Mouse (Mus musculus) ES-Bruce4 (cell line): Measurements from ENCODE around the gene Sult5a1.

Experiments used
- CTCF ChIP-seq: IDR thresholded peaks from one replicate; pipeline ENCODE4 v1.8.1; 2011; ENCODE audit warnings: low read depth, low read length
- EP300 ChIP-seq: IDR thresholded peaks from 2 replicates; pipeline ENCODE4 v1.6.1; 2011; ENCODE audit warnings: low read depth, low read length; ENCODE audit not compliant: insufficient read depth

- TF ChIP-seq CTCF (no peak), EP300 (no peak)
These were observed 35.4 kb downstream of the Sult5a1 start for GRCm38 (mm10) chr8:123122670-123123069.
